Mouse (Mus musculus) forebrain, embryonic 12.5 days (tissue): ENCODE results near the gene Phactr4. TPM values are rescaled to one million over a fixed set of nuclear protein-coding genes. Genes with fewer than 3 reads are reported as not detected.

Source experiments
- ATAC-seq: fragments of 200-750 bp; cut with Nextera tagmentation; 2 replicates; pipeline ENCODE4 v1.8.0; 2017; ENCODE audit warnings: moderate TSS enrichment; ENCODE audit not compliant: low FRiP score
- H3K27ac ChIP-seq: fragments of 300-500 bp; sonication (generic); 2 replicates; pipeline ENCODE4 v1.5.1; 2016; ENCODE audit warnings: mild to moderate bottlenecking
- H3K27me3 ChIP-seq: fragments of 300-500 bp; sonication (generic); 2 replicates; pipeline ENCODE4 v1.6.1; 2016; ENCODE audit warnings: mild to moderate bottlenecking
- H3K36me3 ChIP-seq: fragments of 300-500 bp; sonication (generic); replicated peaks from 2 replicates; pipeline ENCODE4 v1.6.1; 2016; ENCODE audit warnings: mild to moderate bottlenecking
- H3K4me1 ChIP-seq: fragments of 300-500 bp; sonication (generic); 2 replicates; pipeline ENCODE4 v1.6.1; 2016
- H3K4me2 ChIP-seq: fragments of 300-500 bp; sonication (generic); 2 replicates; pipeline ENCODE4 v1.6.1; 2016; ENCODE audit warnings: mild to moderate bottlenecking, moderate library complexity
- H3K4me3 ChIP-seq: fragments of 300-500 bp; sonication (generic); replicated peaks from 2 replicates; pipeline ENCODE4 v1.5.1; 2016; ENCODE audit warnings: mild to moderate bottlenecking
- H3K9ac ChIP-seq: fragments of 300-500 bp; sonication (generic); 2 replicates; pipeline ENCODE4 v1.6.1; 2016; ENCODE audit warnings: mild to moderate bottlenecking
- H3K9me3 ChIP-seq: fragments of 300-500 bp; sonication (generic); 2 replicates; pipeline ENCODE4 v1.6.1; 2016
- WGBS: fragments of 180-500 bp; shearing (Covaris S2); methylation state at CpG from one replicate; pipeline ENCODE4 v1.1.7; 2016; 5-methylcytosine and 5-hydroxymethylcytosine counted together
- polyA plus RNA-seq: library from polyadenylated mRNA; unstranded; fragments of >200 nt; fragmentation: Nextera tagmentation; extraction: Ambion mirVana; gene quantifications from 2 replicates; pipeline ENCODE4 v1.2.1, GENCODE M21; 2016

Phactr4 gene
- polyA plus RNA-seq, 1 experiment from 2014 or later: 22.3 TPM

- H3K9me3 ChIP-seq: no peaks in the 10 kb centered on the region
- WGBS: 85% methylated on average over 8 of the region's 8 CpGs
- no peak for ATAC-seq
- H3K36me3 ChIP-seq: peaks cover 24% of the 10 kb centered on the region
- no peak overlapping the region for H3K4me2 ChIP-seq
- no peaks in the 10 kb centered on the region for H3K27me3 ChIP-seq
- no peak overlapping the region for H3K9ac ChIP-seq
- H3K4me1 ChIP-seq: no peaks in the 10 kb centered on the region
- H3K4me3 ChIP-seq: no peak overlapping the region
- no peak overlapping the region for H3K27ac ChIP-seq
These were observed 36.4 kb downstream of the Phactr4 start for GRCm38 (mm10) chr4:132385771-132386410.

- H3K4me1 ChIP-seq: no peaks in the 10 kb centered on the region
- H3K27me3 ChIP-seq: no peaks in the 10 kb centered on the region
- H3K9ac ChIP-seq: no peak overlapping the region
- no peak overlapping the region for H3K4me2 ChIP-seq
- 93% methylated on average over 3 of the region's 3 CpGs for WGBS
- peaks cover 25% of the 10 kb centered on the region for H3K36me3 ChIP-seq
- H3K27ac ChIP-seq: no peak overlapping the region
- ATAC-seq: no peak
- no peaks in the 10 kb centered on the region for H3K9me3 ChIP-seq
- no peak overlapping the region for H3K4me3 ChIP-seq
These were observed 38.8 kb downstream of the Phactr4 start for GRCm38 (mm10) chr4:132383455-132383854.

GRCm38 (mm10) chr4:132382296-132382695 is 40.0 kb downstream of the Phactr4 start:
- Histone ChIP-seq H3K4me3 (no peak overlapping the region), H3K9me3 (no peaks in the 10 kb centered on the region), H3K4me1 (no peaks in the 10 kb centered on the region), H3K36me3 (peaks cover 36% of the 10 kb centered on the region), H3K9ac (no peak overlapping the region), H3K27me3 (no peaks in the 10 kb centered on the region), H3K4me2 (no peak overlapping the region), H3K27ac (no peak overlapping the region)
- WGBS: 92% methylated on average over 4 of the region's 4 CpGs
- ATAC-seq: no peak

GRCm38 (mm10) chr4:132380965-132381616 is 41.2 kb downstream of the Phactr4 start:
- 96% methylated on average over 2 of the region's 2 CpGs for WGBS
- H3K4me3 ChIP-seq: no peak overlapping the region
- H3K36me3 ChIP-seq: peaks cover 43% of the 10 kb centered on the region

GRCm38 (mm10) chr4:132373820-132374219 is 48.5 kb downstream of the Phactr4 start:
- H3K4me2 ChIP-seq: no peak overlapping the region
- no peak for ATAC-seq
- no peak overlapping the region for H3K27ac ChIP-seq
- no peaks in the 10 kb centered on the region for H3K27me3 ChIP-seq
- no peaks in the 10 kb centered on the region for H3K4me1 ChIP-seq
- WGBS: 82% methylated on average over 1 of the region's 1 CpGs
- peaks cover 69% of the 10 kb centered on the region for H3K36me3 ChIP-seq
- H3K9me3 ChIP-seq: no peaks in the 10 kb centered on the region
- no peak overlapping the region for H3K4me3 ChIP-seq
- no peak overlapping the region for H3K9ac ChIP-seq

More at GRCm38 (mm10) chr4:132380965-132381616, 41.2 kb downstream of the Phactr4 start:
- no peaks in the 10 kb centered on the region for H3K9me3 ChIP-seq
- no peaks in the 10 kb centered on the region for H3K27me3 ChIP-seq
- no peak overlapping the region for H3K4me2 ChIP-seq
- no peak overlapping the region for H3K9ac ChIP-seq
- no peak overlapping the region for H3K27ac ChIP-seq
- no peaks in the 10 kb centered on the region for H3K4me1 ChIP-seq
- ATAC-seq: no peak

- no peak for ATAC-seq
- Histone ChIP-seq H3K36me3 (peaks cover 75% of the 10 kb centered on the region), H3K27ac (no peak overlapping the region)
These were observed 52.1 kb downstream of the Phactr4 start for GRCm38 (mm10) chr4:132369953-132370750.

GRCm38 (mm10) chr4:132367480-132368201 is 54.6 kb downstream of the Phactr4 start:
- H3K4me3 ChIP-seq: no peak overlapping the region
- H3K4me1 ChIP-seq: no peaks in the 10 kb centered on the region
- 94% methylated on average over 18 of the region's 18 CpGs for WGBS
- H3K4me2 ChIP-seq: no peak overlapping the region
- H3K27me3 ChIP-seq: no peaks in the 10 kb centered on the region
- peaks cover 83% of the 10 kb centered on the region for H3K36me3 ChIP-seq
- H3K9ac ChIP-seq: no peak overlapping the region
- H3K27ac ChIP-seq: no peak overlapping the region
- H3K9me3 ChIP-seq: no peaks in the 10 kb centered on the region
- ATAC-seq: no peak

More at GRCm38 (mm10) chr4:132369953-132370750, 52.1 kb downstream of the Phactr4 start:
- Histone ChIP-seq H3K4me2 (no peak overlapping the region), H3K4me3 (no peak overlapping the region), H3K27me3 (no peaks in the 10 kb centered on the region), H3K4me1 (no peaks in the 10 kb centered on the region), H3K9me3 (no peaks in the 10 kb centered on the region), H3K9ac (no peak overlapping the region)
- 85% methylated on average over 8 of the region's 8 CpGs for WGBS

- Histone ChIP-seq H3K9me3 (no peaks in the 10 kb centered on the region), H3K27ac (no peak overlapping the region), H3K4me1 (no peaks in the 10 kb centered on the region), H3K4me3 (no peak overlapping the region), H3K36me3 (peaks cover 85% of the 10 kb centered on the region), H3K27me3 (no peaks in the 10 kb centered on the region), H3K9ac (no peak overlapping the region), H3K4me2 (no peak overlapping the region)
- WGBS: 84% methylated on average over 13 of the region's 13 CpGs
- ATAC-seq: no peak
These were observed 56.7 kb downstream of the Phactr4 start for GRCm38 (mm10) chr4:132365450-132366060.

- no peaks in the 10 kb centered on the region for H3K27me3 ChIP-seq
- peaks cover 85% of the 10 kb centered on the region for H3K36me3 ChIP-seq
- no peak overlapping the region for H3K9ac ChIP-seq
- H3K4me3 ChIP-seq: no peak overlapping the region
- WGBS: 96% methylated on average over 11 of the region's 11 CpGs
- no peak overlapping the region for H3K4me2 ChIP-seq
- no peak overlapping the region for H3K27ac ChIP-seq
- ATAC-seq: no peak
- no peaks in the 10 kb centered on the region for H3K4me1 ChIP-seq
- H3K9me3 ChIP-seq: no peaks in the 10 kb centered on the region
These were observed 58.8 kb downstream of the Phactr4 start for GRCm38 (mm10) chr4:132363487-132363886.

GRCm38 (mm10) chr4:132359510-132359909 is 62.8 kb downstream of the Phactr4 start:
- Histone ChIP-seq H3K27ac (no peak overlapping the region), H3K9ac (no peak overlapping the region), H3K4me1 (no peaks in the 10 kb centered on the region), H3K9me3 (no peaks in the 10 kb centered on the region), H3K36me3 (peaks cover 68% of the 10 kb centered on the region), H3K4me2 (no peak overlapping the region), H3K27me3 (no peaks in the 10 kb centered on the region), H3K4me3 (no peak overlapping the region)
- ATAC-seq: no peak
- WGBS: 91% methylated on average over 4 of the region's 4 CpGs

- H3K9me3 ChIP-seq: no peaks in the 10 kb centered on the region
- H3K4me1 ChIP-seq: peaks cover 18% of the 10 kb centered on the region
- H3K4me3 ChIP-seq: no peak overlapping the region
- no peak overlapping the region for H3K9ac ChIP-seq
- no peaks in the 10 kb centered on the region for H3K27me3 ChIP-seq
- 43% methylated on average over 12 of the region's 12 CpGs for WGBS
- ATAC-seq: no peak
- no peak overlapping the region for H3K27ac ChIP-seq
- peaks cover 52% of the 10 kb centered on the region for H3K36me3 ChIP-seq
- H3K4me2 ChIP-seq: no peak overlapping the region
These were observed 66.1 kb downstream of the Phactr4 start for GRCm38 (mm10) chr4:132356170-132356569.

- WGBS: 84% methylated on average over 3 of the region's 3 CpGs
- Histone ChIP-seq H3K4me1 (peaks cover 18% of the 10 kb centered on the region), H3K27ac (no peak overlapping the region), H3K27me3 (no peaks in the 10 kb centered on the region), H3K9me3 (no peaks in the 10 kb centered on the region), H3K4me3 (no peak overlapping the region), H3K4me2 (no peak overlapping the region), H3K9ac (no peak overlapping the region), H3K36me3 (peaks cover 52% of the 10 kb centered on the region)
- no peak for ATAC-seq
These were observed 66.9 kb downstream of the Phactr4 start for GRCm38 (mm10) chr4:132355403-132355802.
